Mouse (Mus musculus) cerebellum, postnatal 4 days (tissue): ENCODE measurements at regions not wholly inside any gene's neighbourhood (a gene's known extent, or its start where the extent isn't known, plus 50 kb on each side); places are given as distances from the start of the nearest gene placed in this dataset.

Experiments
- DNase-seq, 2 experiments: peaks; one replicate each; pipeline ENCODE4 v3.0.0; 2022; ENCODE audit warnings: low spot score in 2 of 2, mixed read lengths in 1 of 2

GRCm38 (mm10) chr13:31488186-31488585 lies 67.7 kb upstream of the Foxq1 start:
- DNase-seq: no peak

- DNase-seq: no peak
Measured at GRCm38 (mm10) chr13:31503191-31503590, 52.7 kb upstream of the Foxq1 start.

GRCm38 (mm10) chr13:31503832-31504231 lies 52.1 kb upstream of the Foxq1 start:
- no peak for DNase-seq

- DNase-seq: no peak
Measured at GRCm38 (mm10) chr13:31504316-31504715, 51.6 kb upstream of the Foxq1 start.

GRCm38 (mm10) chr13:31505386-31505785 lies 50.5 kb upstream of the Foxq1 start:
- DNase-seq: no peak
